Mouse (Mus musculus): Measurements from ENCODE around the gene Dnajc4.
"Not testable (repeated sequence)": the region's sequence is repeated elsewhere in the genome, so short reads cannot be mapped to it uniquely, and the experiment has no call there.

Dnajc4 gene

GRCm38 (mm10) chr19:6994489-6994888 is 2.1 kb upstream of the Dnajc4 start:
- DNase-seq: no peak

DNA sequence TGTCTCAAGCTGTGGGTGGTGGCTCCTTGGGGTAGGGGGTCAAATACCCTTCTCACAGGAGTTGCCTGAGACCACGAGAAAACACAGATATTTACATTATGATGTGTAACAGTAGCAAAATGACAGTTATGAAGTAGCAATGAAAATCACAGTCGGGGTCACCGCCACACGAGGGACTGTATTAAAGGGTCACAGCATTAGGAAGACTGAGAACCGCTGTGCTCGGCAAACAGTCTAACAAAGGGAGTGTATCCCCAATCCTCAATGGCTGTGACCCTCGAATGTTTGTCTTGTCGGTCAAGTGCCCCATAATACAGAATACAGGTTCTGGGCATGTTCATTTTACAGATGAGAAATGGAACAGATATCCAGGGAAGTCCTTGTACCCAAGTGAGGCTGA is 1.6 kb upstream of the Dnajc4 start:
- DNase-seq: no peak

GRCm38 (mm10) chr19:6993011-6993770 is 819 bp upstream of the Dnajc4 start:
- no peak for DNase-seq

DNA sequence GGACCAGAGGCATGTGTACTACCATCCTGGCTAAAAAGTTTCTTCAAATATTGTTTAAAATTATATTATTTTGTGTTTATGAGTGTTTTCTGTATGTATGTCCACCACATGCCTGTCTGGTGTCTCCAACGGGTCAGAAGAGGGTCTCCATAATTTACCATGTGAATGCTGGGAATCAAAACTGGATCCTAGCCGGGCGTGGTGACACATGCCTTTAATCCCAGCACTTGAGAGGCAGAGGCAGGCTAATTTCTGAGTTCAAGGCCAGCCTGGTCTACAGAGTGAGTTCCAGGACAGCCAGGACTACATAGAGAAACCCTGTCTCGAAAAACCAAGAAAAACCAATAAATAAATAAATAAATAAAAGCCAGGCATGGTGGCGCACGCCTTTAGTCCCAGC is 1.2 kb downstream of the Dnajc4 start:
- not testable (repeated sequence) for DNase-seq

DNA sequence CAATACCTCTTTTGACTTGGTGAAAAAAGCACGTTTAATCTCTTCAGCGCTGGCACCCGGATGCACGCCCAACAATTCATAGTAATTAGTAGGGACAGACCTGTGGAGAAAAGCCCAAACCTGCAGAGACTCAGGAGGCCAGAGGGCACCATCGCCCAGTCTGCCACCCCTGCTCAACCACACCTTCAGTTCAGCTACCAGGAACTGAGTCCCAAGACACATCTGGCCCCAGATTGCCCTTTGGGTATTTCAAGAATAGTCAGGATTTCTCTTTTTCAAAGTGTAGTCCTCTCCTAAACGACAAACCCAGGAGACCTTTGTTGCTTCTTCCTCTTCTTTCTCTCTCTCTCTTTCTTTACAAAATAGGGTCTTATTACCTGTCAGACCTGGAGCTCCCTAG is 1.7 kb downstream of the Dnajc4 start:
- no peak for DNase-seq

- DNase-seq: no peak
These were observed 3.1 kb downstream of the Dnajc4 start for GRCm38 (mm10) chr19:6989251-6989650.

DNA sequence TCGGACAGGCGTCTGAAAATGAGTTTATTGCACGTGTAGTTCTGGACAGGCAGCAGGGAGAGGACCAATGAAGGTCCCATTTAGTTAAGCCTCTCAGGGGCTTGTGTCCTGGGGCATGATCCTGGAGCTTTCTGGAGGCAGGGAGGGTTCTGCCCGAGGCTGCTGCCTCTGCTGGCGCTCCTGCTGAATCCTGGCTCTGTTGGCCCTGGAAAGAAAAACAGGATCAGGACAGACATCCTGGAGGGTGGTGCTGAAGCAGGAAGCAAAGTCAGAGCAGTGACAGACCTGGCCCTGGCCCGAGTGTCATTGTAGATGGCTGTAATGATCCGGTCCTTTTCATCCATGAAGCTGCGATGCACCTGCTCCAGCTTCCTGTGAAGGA is 4.5 kb downstream of the Dnajc4 start:
- DNase-seq: no peak

- peak; percentile 60 to 62 for DNase-seq
These were observed 5.1 kb downstream of the Dnajc4 start, which contains the start of gene Vegfb for GRCm38 (mm10) chr19:6987061-6987903. Vegfb (minus strand) TSS chr19:6987651.

- no peak for DNase-seq
These were observed 6.2 kb downstream of the Dnajc4 start for GRCm38 (mm10) chr19:6985951-6986708.

GRCm38 (mm10) chr19:6985300-6985699 is 7.1 kb downstream of the Dnajc4 start:
- no peak for DNase-seq

- DNase-seq: no peak
These were observed 8.8 kb downstream of the Dnajc4 start for GRCm38 (mm10) chr19:6983621-6984020.

- no peak for DNase-seq
These were observed 10.9 kb downstream of the Dnajc4 start for GRCm38 (mm10) chr19:6981465-6981864.

- peak; percentile 98 to 99 for DNase-seq
These were observed 11.8 kb downstream of the Dnajc4 start, which contains the start of gene Fkbp2 for GRCm38 (mm10) chr19:6980381-6981093. Fkbp2 (minus strand) TSS chr19:6980501.

DNA sequence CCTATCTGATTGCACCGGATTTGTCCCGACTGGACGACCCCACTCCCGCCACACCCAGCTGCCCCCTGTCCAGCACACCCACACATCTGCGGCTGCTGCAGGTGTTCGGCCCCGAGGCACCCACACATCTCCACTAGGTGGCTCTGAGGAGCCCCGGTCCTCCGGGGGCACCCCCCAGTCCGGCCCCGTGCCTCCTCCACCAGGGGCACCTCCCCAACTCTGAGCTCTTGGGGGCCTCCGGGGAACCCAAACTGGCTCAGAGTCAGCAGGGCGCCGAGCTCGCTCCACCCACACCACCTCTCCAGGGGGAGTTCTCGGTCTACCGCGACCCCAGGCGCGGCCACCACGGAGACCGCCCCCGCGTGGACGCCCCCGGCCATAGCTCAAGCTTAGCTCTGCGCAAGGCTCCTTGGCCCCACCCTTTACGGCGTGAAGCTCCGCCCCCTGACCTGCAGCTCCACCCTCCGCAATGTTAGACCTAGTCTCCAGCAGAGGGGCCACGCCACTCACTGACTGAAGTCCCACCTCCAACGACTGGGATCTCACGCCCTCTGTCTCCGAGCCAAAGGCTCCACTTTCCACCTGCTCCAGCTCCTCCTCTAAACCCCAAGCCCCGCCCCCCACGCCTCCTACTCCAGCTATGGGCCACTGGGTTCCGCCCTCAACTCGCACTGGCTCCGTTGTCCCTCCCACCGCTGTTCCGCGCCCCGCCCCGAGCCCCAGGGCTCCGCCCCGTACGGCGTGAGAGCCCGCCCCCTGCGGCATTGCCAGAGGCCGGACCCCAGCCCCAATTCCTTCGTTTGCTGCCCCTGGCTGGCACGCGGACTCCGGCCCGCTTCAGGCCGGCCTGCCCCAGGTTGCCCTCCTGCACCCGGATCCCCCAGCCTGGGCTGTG is 12.6 kb downstream of the Dnajc4 start:
- DNase-seq: peak; percentile 100

DNA sequence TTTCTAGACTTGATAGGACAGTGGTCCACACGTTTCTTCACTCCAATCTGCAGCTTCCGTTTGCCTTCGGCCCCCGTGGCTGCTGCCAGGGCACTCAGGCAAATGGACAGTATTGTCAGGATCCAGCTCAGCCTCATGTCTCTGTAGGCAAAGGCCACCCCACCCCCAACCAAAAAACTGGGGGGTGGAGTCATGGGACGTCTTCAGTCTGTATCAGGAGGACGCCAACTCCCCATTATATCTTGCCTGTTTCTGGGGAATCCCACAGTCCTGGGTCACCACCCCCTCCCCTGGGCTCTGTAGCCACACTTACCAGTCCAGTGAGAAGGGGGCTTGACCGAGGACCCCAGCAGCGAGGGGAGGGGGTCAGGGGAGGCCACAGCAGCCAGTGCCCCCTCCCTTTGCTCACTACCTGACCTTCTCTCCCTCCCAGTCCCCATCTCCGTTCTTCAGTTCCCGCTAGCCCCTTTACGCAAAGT is 13.3 kb downstream of the Dnajc4 start:
- DNase-seq: peak in 1 of 2 experiments; percentile 25

- no peak for DNase-seq
These were observed 13.8 kb downstream of the Dnajc4 start for GRCm38 (mm10) chr19:6978639-6978974.

DNA sequence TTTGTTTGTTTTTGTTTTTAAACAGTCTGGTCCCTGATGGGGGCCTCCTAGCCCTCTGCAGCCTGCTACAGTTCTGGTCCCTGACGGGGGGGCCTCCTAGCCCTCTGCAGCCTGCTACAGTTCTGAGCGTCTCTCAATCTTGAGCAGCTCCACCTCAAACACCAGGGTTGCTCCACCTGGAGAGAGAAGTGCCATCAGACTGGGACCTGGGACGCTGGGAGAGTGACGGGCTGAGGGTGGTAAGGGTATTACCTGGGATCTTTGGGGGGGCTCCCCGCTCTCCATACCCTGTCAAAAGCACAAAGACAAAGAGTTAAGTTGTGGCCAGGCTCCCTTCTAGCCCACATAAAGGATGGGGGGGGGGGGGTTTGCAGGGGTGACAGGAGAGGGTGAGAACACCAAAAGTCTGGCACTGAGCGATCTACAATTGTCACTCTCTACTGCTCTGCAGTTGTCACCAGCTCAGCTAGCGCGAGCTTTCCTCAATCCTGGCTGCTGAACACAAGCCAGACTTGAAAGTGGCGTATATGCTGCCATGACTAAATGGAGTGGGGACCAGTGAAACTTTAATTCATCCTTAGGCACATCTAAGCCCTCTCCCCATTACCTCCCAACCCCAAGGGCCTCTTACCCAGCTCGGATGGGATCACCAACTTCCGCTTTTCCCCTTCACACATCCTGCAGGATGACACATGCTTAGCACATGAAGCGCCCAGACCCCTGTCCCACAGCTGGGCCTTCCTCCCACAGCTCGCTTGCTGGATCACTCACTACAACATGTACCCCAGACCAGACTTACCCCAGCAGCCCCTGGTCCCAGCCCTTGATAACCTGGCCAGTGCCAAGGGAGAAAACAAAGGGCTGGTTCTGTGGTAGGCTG is 14.4 kb downstream of the Dnajc4 start:
- no peak for DNase-seq

- DNase-seq: peak; percentile 60
These were observed 16.5 kb downstream of the Dnajc4 start, which contains the start of gene Plcb3 for GRCm38 (mm10) chr19:6975537-6976521. Plcb3 (minus strand) TSS chr19:6976470.

Measured in B cell, adult 2 months (primary cell).